Mouse (Mus musculus): ENCODE measurements around the gene Fastk. TPM values are rescaled to one million over a fixed set of nuclear protein-coding genes. Genes with fewer than 3 reads are reported as not detected.
A peak's percentile ranks its signal among the peaks of the same experiment; 100 is the strongest.

The Fastk gene
- polyA plus RNA-seq, 1 experiment from 2014 or later, result 49.3 TPM

GRCm38 (mm10) chr5:24433993-24434392, 11.1 kb downstream of the Fastk start:
- no peaks in the 10 kb centered on the region for H3K27me3 ChIP-seq
- H3K27ac ChIP-seq (replicated peaks), result no peak overlapping the region
- H3K4me2 ChIP-seq, result no peak overlapping the region
- no peak overlapping the region for H3K9ac ChIP-seq
- no peak overlapping the region for H3K4me3 ChIP-seq (replicated peaks)
- 69% methylated on average over 8 of the region's 8 CpGs for WGBS (ENCODE audit: insufficient replicate concordance)
- H3K9me3 ChIP-seq (replicated peaks), result no peaks in the 10 kb centered on the region
- peaks cover 82% of the 10 kb centered on the region for H3K36me3 ChIP-seq (replicated peaks)
- 0 out of 2 replicates have a peak, but pooled peaks cover under 1% of the 10 kb centered on the region for H3K4me1 ChIP-seq (replicated peaks)
- no peak for ATAC-seq (ENCODE audit: insufficient read depth)

- Histone ChIP-seq H3K27ac (replicated peaks) (0 out of 2 replicates have a peak overlapping the region, but pooled peaks have one; percentile 24), H3K27me3 (peaks cover 16% of the 10 kb centered on the region), H3K9ac (no peak overlapping the region), H3K36me3 (replicated peaks) (peaks cover 42% of the 10 kb centered on the region), H3K4me3 (replicated peaks) (peak overlapping the region; percentile 39), H3K9me3 (replicated peaks) (no peaks in the 10 kb centered on the region), H3K4me2 (peak overlapping the region; percentile 54), H3K4me1 (replicated peaks) (peaks cover 48% of the 10 kb centered on the region)
- no peak for ATAC-seq (ENCODE audit: insufficient read depth)
- WGBS (ENCODE audit: insufficient replicate concordance), result 31% methylated on average over 9 of the region's 9 CpGs
Measured at GRCm38 (mm10) chr5:24428596-24428995, 16.5 kb downstream of the Fastk start.

DNA sequence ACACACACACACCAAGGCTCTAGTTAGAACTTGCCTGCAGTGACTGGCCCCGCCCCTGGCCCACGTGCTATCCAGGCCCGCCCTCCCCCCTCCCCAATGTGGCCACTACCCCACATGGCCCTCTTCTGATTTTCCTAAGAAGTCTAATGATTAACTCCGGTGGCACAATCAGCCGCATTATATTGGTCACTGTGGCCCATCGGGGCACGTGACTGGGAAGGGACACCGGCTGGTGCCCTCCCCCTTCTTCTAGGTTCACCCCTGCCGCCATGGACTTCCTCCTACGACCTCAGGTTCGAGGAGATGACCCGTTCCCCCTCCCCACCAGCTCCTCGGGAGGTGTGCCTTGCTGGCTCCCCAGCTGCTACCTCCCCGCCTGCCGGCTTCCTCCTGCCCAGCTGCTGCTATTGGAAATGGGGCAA, 17.1 kb downstream of the Fastk start:
- Histone ChIP-seq H3K4me1 (replicated peaks) (peaks cover 50% of the 10 kb centered on the region), H3K36me3 (replicated peaks) (peaks cover 35% of the 10 kb centered on the region), H3K9me3 (replicated peaks) (no peaks in the 10 kb centered on the region), H3K27me3 (peaks cover 16% of the 10 kb centered on the region), H3K9ac (peak overlapping the region; percentile 23; the same call in 1 of the 2 replicates), H3K4me3 (replicated peaks) (peak overlapping the region; percentile 39), H3K27ac (replicated peaks) (0 out of 2 replicates have a peak overlapping the region, but pooled peaks have one; percentile 24), H3K4me2 (peak overlapping the region; percentile 54)
- ATAC-seq (ENCODE audit: insufficient read depth), result no peak
- WGBS (ENCODE audit: insufficient replicate concordance), result 8% methylated on average over 15 of the region's 15 CpGs

- Histone ChIP-seq H3K27ac (replicated peaks) (no peak overlapping the region), H3K27me3 (peaks cover 16% of the 10 kb centered on the region), H3K4me1 (replicated peaks) (peaks cover 56% of the 10 kb centered on the region), H3K36me3 (replicated peaks) (peaks cover 28% of the 10 kb centered on the region), H3K9ac (no peak overlapping the region), H3K4me2 (peak overlapping the region; percentile 93; the same call in 1 of the 2 replicates), H3K9me3 (replicated peaks) (no peaks in the 10 kb centered on the region), H3K4me3 (replicated peaks) (no peak overlapping the region)
- no peak for ATAC-seq (ENCODE audit: insufficient read depth)
- 37% methylated on average over 12 of the region's 12 CpGs for WGBS (ENCODE audit: insufficient replicate concordance)
Measured at GRCm38 (mm10) chr5:24427285-24427633, 17.8 kb downstream of the Fastk start.

GRCm38 (mm10) chr5:24426556-24427284, 18.4 kb downstream of the Fastk start:
- Histone ChIP-seq H3K9me3 (replicated peaks) (no peaks in the 10 kb centered on the region), H3K27me3 (peaks cover 16% of the 10 kb centered on the region), H3K9ac (no peak overlapping the region), H3K36me3 (replicated peaks) (peaks cover 23% of the 10 kb centered on the region), H3K4me1 (replicated peaks) (peaks cover 56% of the 10 kb centered on the region), H3K4me2 (peak overlapping the region; percentile 93), H3K27ac (replicated peaks) (no peak overlapping the region), H3K4me3 (replicated peaks) (peak overlapping the region; percentile 73; the same call in 1 of the 2 replicates)
- WGBS (ENCODE audit: insufficient replicate concordance), result 15% methylated on average over 9 of the region's 9 CpGs
- no peak for ATAC-seq (ENCODE audit: insufficient read depth)

GRCm38 (mm10) chr5:24426037-24426432, 19.1 kb downstream of the Fastk start:
- H3K4me3 ChIP-seq (replicated peaks), result peak overlapping the region; percentile 73
- no peak overlapping the region for H3K27ac ChIP-seq (replicated peaks)
- peaks cover 16% of the 10 kb centered on the region for H3K27me3 ChIP-seq
- peaks cover 16% of the 10 kb centered on the region for H3K36me3 ChIP-seq (replicated peaks)
- H3K9ac ChIP-seq, result peak overlapping the region; percentile 80; the same call in 1 of the 2 replicates
- ATAC-seq (ENCODE audit: insufficient read depth), result no peak
- 9% methylated on average over 10 of the region's 10 CpGs for WGBS (ENCODE audit: insufficient replicate concordance)
- peaks cover 56% of the 10 kb centered on the region for H3K4me1 ChIP-seq (replicated peaks)
- H3K4me2 ChIP-seq, result peak overlapping the region; percentile 93
- H3K9me3 ChIP-seq (replicated peaks), result no peaks in the 10 kb centered on the region

DNA sequence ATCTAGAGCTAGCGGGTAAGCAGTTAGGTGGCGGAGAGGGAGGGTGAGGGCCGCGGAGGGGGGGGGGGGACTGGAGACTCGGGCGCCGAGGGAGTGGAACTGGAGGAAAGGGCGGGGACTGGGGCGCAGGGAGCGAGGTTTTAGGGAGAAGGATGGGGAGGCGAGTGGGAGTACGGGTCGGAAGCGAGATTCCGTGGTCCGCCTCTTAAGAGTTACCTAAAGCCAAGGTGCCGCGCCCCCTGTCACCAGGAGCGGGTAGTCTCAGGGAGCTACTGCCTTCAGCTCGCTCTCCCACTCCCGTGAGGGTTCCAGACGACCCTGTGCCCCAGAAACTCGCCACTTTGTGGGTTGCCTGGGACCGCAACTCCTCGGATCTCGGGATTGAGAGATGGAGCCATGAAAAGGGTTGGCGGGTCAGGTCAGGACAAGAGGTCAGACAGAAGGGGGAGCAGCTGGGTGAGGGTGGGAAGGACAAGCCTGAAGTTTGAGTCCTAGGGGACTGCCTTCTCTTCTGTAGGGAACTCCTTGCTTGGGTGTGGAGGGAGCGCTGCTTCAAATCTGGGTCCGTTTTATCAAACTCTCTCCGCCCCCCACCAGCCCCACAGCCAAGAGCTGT, 19.6 kb downstream of the Fastk start:
- H3K27ac ChIP-seq (replicated peaks), result peak overlapping the region; percentile 92; the same call in 1 of the 2 replicates
- H3K4me3 ChIP-seq (replicated peaks), result peak overlapping the region; percentile 73
- H3K4me2 ChIP-seq, result peak overlapping the region; percentile 93
- H3K36me3 ChIP-seq (replicated peaks), result peaks cover 11% of the 10 kb centered on the region
- H3K9me3 ChIP-seq (replicated peaks), result no peaks in the 10 kb centered on the region
- H3K27me3 ChIP-seq, result peaks cover 16% of the 10 kb centered on the region
- H3K9ac ChIP-seq, result peak overlapping the region; percentile 80
- WGBS (ENCODE audit: insufficient replicate concordance), result 1% methylated on average over 29 of the region's 30 CpGs
- peaks cover 56% of the 10 kb centered on the region for H3K4me1 ChIP-seq (replicated peaks)
- no peak for ATAC-seq (ENCODE audit: insufficient read depth)

DNA sequence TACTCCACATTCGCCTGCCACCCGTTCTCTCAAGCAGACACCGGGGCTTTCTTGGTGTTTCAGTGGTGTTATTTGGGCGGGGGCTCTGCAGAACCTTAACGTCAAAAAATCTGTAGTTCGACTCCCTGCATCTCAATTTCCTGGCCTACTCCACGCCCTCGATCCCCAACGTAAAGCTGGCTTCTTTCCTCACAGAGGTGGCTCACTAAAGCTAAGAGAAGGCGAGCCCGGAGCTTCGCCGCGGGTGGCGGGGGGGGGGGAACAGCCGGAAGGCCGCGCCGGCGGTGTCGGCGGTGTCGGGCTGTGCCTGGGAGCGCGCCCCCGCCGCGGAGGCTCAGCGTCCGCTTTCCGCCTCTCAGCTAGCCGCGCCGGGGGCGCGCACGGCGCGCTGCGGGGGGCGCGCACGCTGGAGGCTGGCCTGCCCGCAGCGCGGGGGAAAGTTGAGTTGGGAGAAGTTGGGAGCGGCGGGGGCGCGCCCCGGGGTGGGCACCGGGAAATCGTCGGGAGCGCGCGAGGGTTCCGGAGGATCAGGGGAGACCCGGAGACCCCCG, 20.2 kb downstream of the Fastk start:
- under 1% methylated on average over 60 of the region's 60 CpGs for WGBS (ENCODE audit: insufficient replicate concordance)
- Histone ChIP-seq H3K4me1 (replicated peaks) (peaks cover 56% of the 10 kb centered on the region), H3K36me3 (replicated peaks) (peaks cover 6% of the 10 kb centered on the region), H3K9me3 (replicated peaks) (no peaks in the 10 kb centered on the region), H3K9ac (peak overlapping the region; percentile 80), H3K27me3 (peaks cover 16% of the 10 kb centered on the region), H3K4me3 (replicated peaks) (peak overlapping the region; percentile 73), H3K4me2 (peak overlapping the region; percentile 93), H3K27ac (replicated peaks) (peak overlapping the region; percentile 92)
- ATAC-seq (ENCODE audit: insufficient read depth), result peak; percentile 51

GRCm38 (mm10) chr5:24424004-24424781, 20.9 kb downstream of the Fastk start:
- Histone ChIP-seq H3K9me3 (replicated peaks) (no peaks in the 10 kb centered on the region), H3K27ac (replicated peaks) (peak overlapping the region; percentile 92), H3K36me3 (replicated peaks) (0 out of 2 replicates have a peak, but pooled peaks cover 3% of the 10 kb centered on the region), H3K4me1 (replicated peaks) (peaks cover 56% of the 10 kb centered on the region), H3K9ac (peak overlapping the region; percentile 80), H3K4me2 (peak overlapping the region; percentile 93), H3K4me3 (replicated peaks) (peak overlapping the region; percentile 73), H3K27me3 (peaks cover 16% of the 10 kb centered on the region)
- 10% methylated on average over 21 of the region's 21 CpGs for WGBS (ENCODE audit: insufficient replicate concordance)
- ATAC-seq (ENCODE audit: insufficient read depth), result no peak

DNA sequence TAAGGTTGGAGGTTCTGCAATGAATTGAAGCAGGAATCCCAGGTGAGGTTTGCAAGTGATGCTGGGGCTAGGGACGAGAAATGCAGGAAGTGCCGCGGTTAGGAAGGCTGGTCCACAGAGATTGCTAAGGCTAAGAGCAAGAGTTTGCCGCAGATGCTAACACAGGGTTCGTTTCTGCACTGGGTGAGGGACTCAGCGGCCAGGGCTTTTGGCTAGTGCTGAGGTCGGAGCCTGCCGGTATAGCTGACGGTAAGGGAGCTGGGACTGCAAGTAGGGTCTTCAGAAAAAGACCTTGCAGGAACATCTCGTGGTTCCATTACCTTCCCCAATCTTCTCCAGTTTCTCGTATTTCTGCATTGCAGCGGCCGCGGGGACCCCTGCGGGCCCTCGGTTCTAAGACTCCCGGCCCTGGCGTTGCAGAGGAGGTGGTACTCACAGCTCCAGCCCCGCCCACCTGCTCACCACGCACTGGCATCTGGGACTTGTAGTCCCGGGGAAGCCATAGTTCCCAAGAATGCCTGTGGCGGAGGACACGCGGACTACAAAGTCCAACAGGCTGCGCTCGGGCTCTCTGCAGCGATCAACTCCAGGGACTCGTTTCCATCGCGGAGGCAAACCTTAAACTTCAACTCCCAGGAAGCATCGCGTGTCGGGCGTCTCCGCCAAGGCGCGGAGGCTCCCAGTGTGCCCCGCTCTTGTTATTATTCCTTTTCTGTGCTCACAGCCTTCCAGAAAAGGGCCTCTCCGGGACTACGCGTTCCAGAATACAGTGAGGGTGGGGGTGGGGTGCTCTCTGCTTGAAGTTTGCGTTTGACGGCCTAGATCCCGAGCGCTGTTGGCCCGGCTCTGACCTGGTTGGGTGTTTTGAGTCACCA, 21.7 kb downstream of the Fastk start, which contains the start of the genes Cdk5 and Slc4a2:
TSS of gene Cdk5 (minus strand) at position 402 of the 875 bp plus-strand sequence.
TSS of gene Slc4a2 (plus strand) at position 709 of the 875 bp plus-strand sequence.
- 0 out of 2 replicates have a peak, but pooled peaks cover 8% of the 10 kb centered on the region for H3K36me3 ChIP-seq (replicated peaks)
- peak within 1 kb of the TSS; percentile 80 for H3K9ac ChIP-seq
- ATAC-seq (ENCODE audit: insufficient read depth), result peak; percentile 88
- peak within 1 kb of the TSS; percentile 93 for H3K4me2 ChIP-seq
- peaks cover 16% of the 10 kb centered on the region for H3K27me3 ChIP-seq
- peaks cover 49% of the 10 kb centered on the region for H3K4me1 ChIP-seq (replicated peaks)
- WGBS (ENCODE audit: insufficient replicate concordance), result under 1% methylated on average over 46 of the region's 46 CpGs
- H3K27ac ChIP-seq (replicated peaks), result peak within 1 kb of the TSS; percentile 92
- no peaks in the 10 kb centered on the region for H3K9me3 ChIP-seq (replicated peaks)
- H3K4me3 ChIP-seq (replicated peaks), result peak within 1 kb of the TSS; percentile 73

Measured in liver, embryonic 15.5 days (tissue).